Mouse (Mus musculus): ENCODE measurements around the gene Taco1.

DNA sequence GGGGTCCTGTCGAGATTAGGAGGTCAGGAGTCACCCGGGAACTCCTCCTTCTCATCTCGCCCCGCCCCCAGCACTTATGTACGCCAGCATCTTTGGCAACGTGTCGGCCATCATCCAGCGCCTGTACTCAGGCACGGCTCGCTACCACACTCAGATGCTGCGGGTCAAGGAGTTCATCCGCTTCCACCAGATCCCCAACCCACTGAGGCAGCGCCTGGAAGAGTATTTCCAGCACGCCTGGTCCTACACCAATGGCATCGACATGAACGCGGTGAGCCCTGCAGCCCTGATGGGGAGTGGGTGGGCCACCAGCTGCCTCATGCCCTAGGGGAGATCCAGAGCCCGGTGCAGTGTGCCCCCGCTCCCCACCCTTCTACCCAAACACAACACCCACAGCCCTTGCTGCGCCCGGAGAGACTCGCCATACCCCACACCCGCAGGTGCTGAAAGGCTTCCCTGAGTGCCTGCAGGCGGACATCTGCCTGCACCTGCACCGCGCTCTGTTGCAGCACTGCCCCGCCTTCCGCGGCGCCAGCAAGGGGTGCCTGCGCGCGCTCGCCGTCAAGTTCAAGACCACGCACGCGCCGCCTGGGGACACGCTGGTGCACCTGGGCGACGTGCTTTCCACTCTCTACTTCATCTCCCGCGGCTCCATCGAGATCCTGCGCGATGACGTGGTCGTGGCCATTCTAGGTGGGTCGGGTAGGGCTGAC is 45.7 kb upstream of the Taco1 start:
- TF ChIP-seq CTCF (IDR thresholded peaks at IDR 0.05; ENCODE audit: borderline replicate concordance, insufficient read depth, low read depth, low read length) (no peak), POLR2A (IDR thresholded peaks at IDR 0.05; ENCODE audit: borderline replicate concordance, insufficient read depth, low read length) (no peak)

Measured in cerebellum, adult 2 months (tissue).